Mouse (Mus musculus): Measurements from ENCODE around the gene Echdc3.

Echdc3 gene

DNA sequence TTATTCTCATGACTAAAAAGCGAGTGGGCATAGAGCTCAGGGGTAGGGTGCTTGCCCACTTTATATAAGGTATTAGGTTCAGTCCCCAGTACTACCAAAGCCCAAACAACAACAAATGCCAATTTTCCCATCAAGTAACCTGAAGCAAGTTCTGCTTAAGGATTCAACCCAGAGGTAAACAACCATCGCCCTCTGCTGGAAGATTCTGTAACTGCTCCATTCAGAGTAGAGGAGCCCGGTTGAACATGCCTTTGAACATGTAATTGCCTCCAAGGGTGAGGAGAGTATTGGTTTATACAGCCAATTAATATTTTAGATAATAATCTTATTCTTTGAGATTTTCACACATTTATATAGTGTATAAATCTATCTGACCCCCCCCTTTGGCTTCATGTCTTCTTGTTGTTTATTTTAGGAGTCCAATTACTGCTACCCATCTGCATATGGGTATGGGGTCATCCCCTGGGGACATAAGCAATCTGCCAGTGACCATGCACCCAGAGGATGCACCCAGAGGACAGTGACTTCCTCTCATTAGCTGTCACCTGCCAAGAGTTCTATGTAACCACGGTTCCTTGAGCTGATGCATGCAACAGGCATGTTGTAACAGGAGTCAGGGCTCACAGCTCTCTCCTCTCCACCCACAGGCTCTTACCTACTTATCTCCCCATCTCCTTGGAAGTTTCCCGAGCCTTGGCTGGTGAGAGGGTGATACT is 44.8 kb downstream of the Echdc3 start:
- peak; percentile 87 for DNase-seq (ENCODE audit: low spot score)

- no peak for DNase-seq (ENCODE audit: low spot score)
These were observed 47.1 kb downstream of the Echdc3 start for GRCm38 (mm10) chr2:6165771-6166170.

- DNase-seq (ENCODE audit: low spot score) = no peak
These were observed 48.1 kb downstream of the Echdc3 start for GRCm38 (mm10) chr2:6164606-6165290.

GRCm38 (mm10) chr2:6162366-6163040 is 50.3 kb downstream of the Echdc3 start:
- no peak for DNase-seq (ENCODE audit: low spot score)

GRCm38 (mm10) chr2:6159735-6160134 is 53.1 kb downstream of the Echdc3 start:
- DNase-seq (ENCODE audit: low spot score) = no peak

DNA sequence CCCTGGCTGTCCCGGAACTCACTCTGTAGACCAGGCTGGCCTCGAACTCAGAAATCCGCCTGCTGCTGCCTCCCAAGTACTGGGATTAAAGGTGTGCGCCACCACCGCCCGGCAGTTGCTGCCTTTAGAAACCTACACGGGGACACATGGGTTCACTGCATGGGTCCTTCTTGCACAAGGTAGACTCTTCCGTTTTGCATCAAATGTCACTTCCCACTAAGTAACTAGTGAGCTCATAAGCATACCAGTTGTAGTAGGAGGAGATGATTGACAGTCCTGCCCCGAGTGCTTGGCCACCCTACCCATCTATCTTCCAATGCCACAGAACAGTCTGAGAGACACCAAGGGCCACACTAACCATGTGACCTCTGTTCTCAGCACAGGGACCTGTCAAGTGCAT is 53.6 kb downstream of the Echdc3 start:
- no peak for DNase-seq (ENCODE audit: low spot score)

DNA sequence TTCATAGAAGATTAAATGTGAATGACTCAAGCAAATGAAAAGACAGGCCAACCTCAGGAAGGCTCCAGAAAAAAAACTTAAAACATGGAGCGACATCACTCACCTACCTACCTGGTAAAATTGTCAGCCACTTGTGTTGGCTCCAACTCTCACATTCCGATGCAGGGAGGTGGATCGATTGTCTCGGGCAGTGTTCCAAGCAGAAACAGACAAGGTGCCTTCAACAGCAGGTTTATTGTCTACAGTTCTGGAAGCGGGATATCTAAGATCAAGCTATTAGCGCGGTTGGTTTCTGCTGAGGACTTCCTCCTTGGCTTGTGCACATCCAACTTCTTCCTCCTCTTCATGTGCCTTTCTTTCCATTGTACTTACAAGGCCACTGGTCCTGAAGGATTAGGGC is 55.2 kb downstream of the Echdc3 start:
- DNase-seq (ENCODE audit: low spot score) = no peak

DNA sequence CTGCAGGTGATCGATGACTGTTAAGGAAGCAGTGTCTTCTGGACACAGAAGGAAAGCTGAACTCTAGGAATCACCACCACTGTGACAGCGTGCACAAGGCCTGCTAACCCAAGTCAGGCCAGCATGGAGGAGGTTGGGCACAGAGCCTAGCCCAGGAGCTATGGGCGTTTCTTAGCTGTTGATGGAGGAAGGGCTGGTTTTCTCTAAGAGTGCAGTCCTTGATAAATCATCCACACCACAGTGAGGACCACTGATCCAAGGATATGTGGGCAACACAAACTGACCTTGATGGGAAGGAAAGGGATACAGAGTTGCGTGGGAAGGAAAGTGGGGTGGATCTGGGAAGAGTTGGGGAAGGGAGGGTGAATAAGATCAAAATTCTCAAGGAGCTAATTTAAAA is 55.6 kb downstream of the Echdc3 start:
- DNase-seq (ENCODE audit: low spot score) = no peak

GRCm38 (mm10) chr2:6149801-6150200 is 63.0 kb downstream of the Echdc3 start:
- no peak for DNase-seq (ENCODE audit: low spot score)

GRCm38 (mm10) chr2:6146901-6147300 is 65.9 kb downstream of the Echdc3 start:
- no peak for DNase-seq (ENCODE audit: low spot score)

GRCm38 (mm10) chr2:6146257-6146656 is 66.6 kb downstream of the Echdc3 start:
- no peak for DNase-seq (ENCODE audit: low spot score)

DNA sequence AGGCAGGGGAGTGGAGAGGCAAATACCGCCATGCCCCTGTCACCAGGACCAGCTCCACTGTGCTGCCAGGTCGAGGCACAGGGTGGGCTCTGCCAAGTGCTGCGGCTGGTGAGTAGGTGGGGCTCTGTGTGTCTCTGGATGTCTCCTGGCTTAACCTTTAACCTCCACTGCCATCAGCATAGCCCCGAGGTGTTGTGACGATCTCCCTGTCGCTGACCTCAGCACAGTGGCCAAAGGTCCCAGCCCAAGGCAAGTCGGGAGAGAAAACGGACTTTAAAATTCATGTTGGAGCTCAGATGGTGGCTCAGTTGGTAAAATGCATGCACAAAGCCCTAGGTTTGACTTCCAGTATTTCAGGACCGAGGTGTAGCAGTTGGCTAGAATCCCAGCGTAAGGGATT is 67.2 kb downstream of the Echdc3 start:
- DNase-seq (ENCODE audit: low spot score) = no peak

DNA sequence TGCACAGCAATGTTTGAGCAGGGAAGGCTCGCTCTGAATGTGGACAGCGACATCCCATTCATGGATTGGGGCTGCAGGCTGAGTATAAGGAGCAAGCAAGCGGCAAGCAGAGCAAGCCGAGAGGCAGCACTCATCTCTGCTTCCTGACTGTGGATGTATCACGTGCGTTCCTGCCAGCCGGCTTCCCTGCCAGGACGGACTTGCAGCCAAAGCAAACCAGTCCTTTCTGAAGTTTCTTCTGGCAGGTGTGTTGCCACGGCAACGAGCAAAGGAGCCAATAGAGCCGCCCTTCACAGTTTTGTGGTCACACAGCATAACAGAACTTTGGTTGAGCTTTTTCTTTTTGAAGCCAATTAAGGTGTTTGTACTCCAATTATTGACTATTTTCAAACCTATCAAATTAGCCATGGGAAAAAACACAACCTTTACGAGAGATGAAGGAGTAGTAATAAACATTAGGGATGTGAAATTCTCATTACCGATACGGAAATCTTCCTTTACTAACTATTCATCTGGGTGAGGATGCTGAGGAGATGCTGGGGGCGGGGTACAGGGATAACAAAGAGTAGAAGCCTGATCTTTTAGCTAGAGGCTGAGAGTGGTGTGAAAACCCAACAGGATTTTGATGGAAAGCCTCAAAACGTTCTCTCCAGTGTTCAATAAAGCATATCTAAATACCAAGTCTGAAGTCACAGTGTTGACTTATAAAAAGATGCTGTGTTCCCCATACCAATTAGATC is 69.7 kb downstream of the Echdc3 start:
- DNase-seq (ENCODE audit: low spot score) = no peak

GRCm38 (mm10) chr2:6140572-6141161 is 72.2 kb downstream of the Echdc3 start:
- DNase-seq (ENCODE audit: low spot score) = no peak
